Comparison of ENCODE assay signal across 10 mouse cellular contexts in the genomic region with DNA sequence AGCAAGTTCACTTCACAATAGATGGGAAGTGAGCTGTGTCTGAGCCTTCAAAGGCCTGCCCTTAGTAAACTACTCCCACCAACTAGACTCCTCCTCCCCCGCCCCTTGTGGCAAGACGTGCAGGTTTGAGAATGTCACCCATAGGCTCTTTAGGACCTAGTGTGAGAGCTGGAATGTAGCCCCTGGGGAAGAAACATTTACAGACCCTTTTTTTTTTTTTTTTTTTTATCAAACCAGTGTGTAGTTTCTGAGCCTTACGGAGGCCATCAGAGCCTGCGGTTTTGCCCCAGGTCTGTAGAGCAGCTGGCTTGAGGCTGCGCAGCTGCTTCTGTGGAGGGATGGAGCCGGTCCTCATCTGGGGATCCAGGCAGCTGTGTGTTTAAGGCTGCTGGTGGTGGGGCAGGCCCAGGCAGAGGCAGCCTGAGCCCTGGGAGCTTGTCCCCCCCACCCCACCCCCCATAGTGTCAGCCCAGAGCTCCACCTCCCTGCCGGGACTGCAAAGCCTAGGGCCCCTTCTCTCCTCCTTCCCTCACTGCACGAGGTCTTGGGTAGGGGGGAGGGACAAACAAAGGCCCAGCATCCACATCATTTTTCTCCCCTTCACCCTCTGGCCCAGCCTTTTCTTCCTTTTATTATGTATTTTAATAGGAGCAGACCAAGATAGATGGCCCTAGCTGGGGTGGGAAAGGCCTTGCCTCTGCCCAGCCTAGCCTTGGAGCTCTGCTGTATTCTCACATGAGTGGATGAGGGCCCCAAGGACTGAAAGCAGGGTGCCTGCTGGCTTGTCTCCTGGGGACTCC. TPM values are rescaled to one million over a fixed set of nuclear protein-coding genes. Genes with fewer than 3 reads are reported as not detected.
DNase-seq lines count a peak whose midpoint lies in the region; ATAC-seq and TF ChIP-seq lines count a peak whose summit lies in the region.
"Had no signal": no experiment of that assay in that cellular context is flagged by ENCODE, and none has a peak within 500 bp of the region (broad histone marks: within the 10 kb centered on the region; RNA-seq: fewer than 3 reads in every experiment).

No protein-coding gene starts in this region.

- 42% methylated on average over 7 of the region's 8 CpGs for WGBS in kidney, embryonic 16.5 days
- WGBS in hindbrain, embryonic 14.5 days = 11% methylated on average over 8 of the region's 8 CpGs
- 24% methylated on average over 8 of the region's 8 CpGs for WGBS in neural tube, embryonic 14.5 days

- intact Hi-C loops in heart, postnatal 36 days (cut with DNase I) = no loop called here

- DNase-seq in kidney, postnatal 25 days = no peak
- DNase-seq in brain, embryonic 14.5 days (ENCODE audit: low read depth) = peak; percentile 29
- no peak for DNase-seq in hindbrain, embryonic 14.5 days (ENCODE audit: low spot score)
- DNase-seq in cerebellum, adult 9-10 months = no peak
- DNase-seq in heart, postnatal 36 days = no peak
- DNase-seq in urinary bladder, postnatal 10 days (ENCODE audit: low spot score) = no peak
- DNase-seq: liver, embryonic 13.5 days had no signal

- no peak overlapping the region for H3K9ac ChIP-seq in kidney, embryonic 16.5 days (replicated peaks; ENCODE audit: low read length)
- H3K9ac ChIP-seq in hindbrain, embryonic 14.5 days = 0 out of 2 replicates have a peak overlapping the region, but pooled peaks have one; percentile 4
- H3K9ac ChIP-seq in neural tube, embryonic 14.5 days (replicated peaks; ENCODE audit: low read depth, low read length) = 0 out of 2 replicates have a peak overlapping the region, but pooled peaks have one; percentile 5
- H3K9ac ChIP-seq: heart, embryonic 15.5 days; liver, embryonic 13.5 days had no signal

- peaks cover 13% of the 10 kb centered on the region for H3K4me1 ChIP-seq in kidney, embryonic 16.5 days (ENCODE audit: insufficient read depth, low read length)
- H3K4me1 ChIP-seq in hindbrain, embryonic 14.5 days (replicated peaks; ENCODE audit: control insufficient read depth, insufficient read depth, low read length) = peaks cover 7% of the 10 kb centered on the region
- H3K4me1 ChIP-seq in neural tube, embryonic 14.5 days (ENCODE audit: control insufficient read depth, insufficient read depth, low read length) = peaks cover 9% of the 10 kb centered on the region; the same call in 1 of the 2 replicates

- TF ChIP-seq CTCF in brain, embryonic 14.5 days (IDR thresholded peaks at IDR 0.05; ENCODE audit: borderline replicate concordance, extremely low read depth, insufficient read depth, insufficient read length) = no peak

- ATAC-seq in kidney, embryonic 16.5 days (ENCODE audit: low FRiP score, low TSS enrichment) = peak; percentile 89
- peak; percentile 73; the same call in 1 of the 2 replicates for ATAC-seq in hindbrain, embryonic 14.5 days (ENCODE audit: low FRiP score)
- no peak; the same call in 1 of the 2 replicates for ATAC-seq in neural tube, embryonic 14.5 days (ENCODE audit: low read depth)

- no peaks in the 10 kb centered on the region for H3K27me3 ChIP-seq in kidney, embryonic 16.5 days (ENCODE audit: insufficient read depth, low read length)
- H3K27me3 ChIP-seq in hindbrain, embryonic 14.5 days (ENCODE audit: control insufficient read depth, insufficient read depth, low read length) = no peaks in the 10 kb centered on the region
- H3K27me3 ChIP-seq in neural tube, embryonic 14.5 days (ENCODE audit: control insufficient read depth, insufficient read depth, low read length) = no peaks in the 10 kb centered on the region
- H3K27me3 ChIP-seq: heart, embryonic 15.5 days had no signal

- no peak overlapping the region for H3K4me2 ChIP-seq in kidney, embryonic 16.5 days (replicated peaks; ENCODE audit: low read depth, low read length)
- no peak overlapping the region for H3K4me2 ChIP-seq in hindbrain, embryonic 14.5 days (replicated peaks)
- no peak overlapping the region for H3K4me2 ChIP-seq in neural tube, embryonic 14.5 days (ENCODE audit: low read depth, low read length)
- H3K4me2 ChIP-seq: heart, embryonic 15.5 days; liver, embryonic 13.5 days had no signal

- no peaks in the 10 kb centered on the region for H3K9me3 ChIP-seq in kidney, embryonic 16.5 days (ENCODE audit: low read length)
- H3K9me3 ChIP-seq in hindbrain, embryonic 14.5 days (ENCODE audit: control insufficient read depth, low read length) = no peaks in the 10 kb centered on the region
- H3K9me3 ChIP-seq in neural tube, embryonic 14.5 days (ENCODE audit: control insufficient read depth, low read length) = no peaks in the 10 kb centered on the region
- H3K9me3 ChIP-seq: heart, embryonic 15.5 days; liver, embryonic 13.5 days had no signal

- H3K27ac ChIP-seq in kidney, embryonic 16.5 days (ENCODE audit: low read length) = peak overlapping the region; percentile 78
- H3K27ac ChIP-seq in hindbrain, embryonic 14.5 days = peak overlapping the region; percentile 55; the same call in 1 of the 2 replicates
- 0 out of 2 replicates have a peak overlapping the region, but pooled peaks have one; percentile 16 for H3K27ac ChIP-seq in neural tube, embryonic 14.5 days (ENCODE audit: low read depth, low read length)
- H3K27ac ChIP-seq: heart, embryonic 15.5 days; liver, embryonic 13.5 days had no signal

- H3K36me3 ChIP-seq in kidney, embryonic 16.5 days (ENCODE audit: insufficient read depth, low read length) = no peaks in the 10 kb centered on the region
- H3K36me3 ChIP-seq in hindbrain, embryonic 14.5 days (replicated peaks; ENCODE audit: control insufficient read depth, insufficient read depth) = no peaks in the 10 kb centered on the region
- no peaks in the 10 kb centered on the region for H3K36me3 ChIP-seq in neural tube, embryonic 14.5 days (ENCODE audit: control insufficient read depth, insufficient read depth, low read length)
- H3K36me3 ChIP-seq: heart, embryonic 15.5 days; liver, embryonic 13.5 days had no signal

- no peak overlapping the region for H3K4me3 ChIP-seq in kidney, embryonic 16.5 days (ENCODE audit: low read length)
- no peak overlapping the region for H3K4me3 ChIP-seq in hindbrain, embryonic 14.5 days (replicated peaks; ENCODE audit: low read length)
- H3K4me3 ChIP-seq in neural tube, embryonic 14.5 days (ENCODE audit: low read depth, low read length) = no peak overlapping the region
- H3K4me3 ChIP-seq: heart, embryonic 15.5 days; liver, embryonic 13.5 days had no signal

- no peak for TF ChIP-seq POLR2A in brain, embryonic 14.5 days (IDR thresholded peaks at IDR 0.05; ENCODE audit: borderline replicate concordance, extremely low read depth, insufficient read depth, insufficient read length, poor library complexity, severe bottlenecking)

RNA-seq across cellular contexts. Expression of a gene that starts 26.2 kb away (rescaled TPM):
- 11.0 and 11.6 TPM in 2 replicates for polyA plus RNA-seq in kidney, embryonic 16.5 days (2015; fragmentation: Nextera tagmentation; extraction: Ambion mirVana)
- 15.2 and 20.4 TPM in 2 replicates for polyA plus RNA-seq in brain, embryonic 14.5 days (2012; rRNA removed)
- 2.4 and 2.7 TPM in 2 replicates for polyA plus RNA-seq in hindbrain, embryonic 14.5 days (2014; fragmentation: Nextera tagmentation; extraction: Ambion mirVana)
- 1.6 and 2.7 TPM in 2 replicates for polyA plus RNA-seq in neural tube, embryonic 14.5 days (2014; fragmentation: Nextera tagmentation; extraction: Ambion mirVana)
- 10 to 100 TPM; 52.8 to 53.8 TPM for total RNA-seq in heart, postnatal 36 days (2021)

Comparison
In these comparisons a context has a peak if more than half of its experiments do, and no peak if none do; other contexts are left out.
1. H3K27ac ChIP-seq: peak in every context shown above with its lines; median percentile 78 in kidney, embryonic 16.5 days; 55 in hindbrain, embryonic 14.5 days; 16 in neural tube, embryonic 14.5 days.